Mouse (Mus musculus) midbrain, embryonic 10.5 days (tissue): ENCODE measurements around the gene Sipa1. TPM values are rescaled to one million over a fixed set of nuclear protein-coding genes. Genes with fewer than 3 reads are reported as not detected.

Experiments
- DNase-seq: peaks from one replicate; pipeline ENCODE4 v3.0.0-alpha.2; 2017; ENCODE audit warnings: low spot score
- H3K27ac ChIP-seq: fragments of 300-500 bp; sonication (generic); replicated peaks from 2 replicates; pipeline ENCODE4 v1.5.1; 2016; ENCODE audit warnings: mild to moderate bottlenecking
- H3K27me3 ChIP-seq: fragments of 300-500 bp; sonication (generic); 2 replicates; pipeline ENCODE4 v1.6.1; 2016; ENCODE audit warnings: low read depth, mild to moderate bottlenecking; ENCODE audit not compliant: poor library complexity, severe bottlenecking
- H3K36me3 ChIP-seq: fragments of 300-500 bp; sonication (generic); 2 replicates; pipeline ENCODE4 v1.6.1; 2016; ENCODE audit warnings: mild to moderate bottlenecking, moderate library complexity
- H3K4me1 ChIP-seq: fragments of 300-500 bp; sonication (generic); 2 replicates; pipeline ENCODE4 v1.6.1; 2016
- H3K4me3 ChIP-seq: fragments of 300-500 bp; sonication (generic); 2 replicates; pipeline ENCODE4 v1.5.1; 2016; ENCODE audit warnings: mild to moderate bottlenecking, moderate library complexity
- H3K9me3 ChIP-seq: fragments of 300-500 bp; sonication (generic); replicated peaks from 2 replicates; pipeline ENCODE4 v1.6.1; 2016; ENCODE audit warnings: mild to moderate bottlenecking
- WGBS: fragments of 180-500 bp; shearing (Covaris S2); methylation state at CpG from one replicate; pipeline ENCODE4 v1.1.7; 2016; 5-methylcytosine and 5-hydroxymethylcytosine counted together
- polyA plus RNA-seq: library from polyadenylated mRNA; unstranded; fragments of >200 nt; fragmentation: Nextera tagmentation; extraction: Ambion mirVana; gene quantifications from 2 replicates; pipeline ENCODE4 v1.2.1, GENCODE M21; 2016

The Sipa1 gene
- polyA plus RNA-seq, 1 experiment from 2014 or later, result 22.9 TPM

- DNase-seq, result no peak
- WGBS, result 93% methylated on average over 12 of the region's 12 CpGs
Measured at GRCm38 (mm10) chr19:5684236-5684635, 20.7 kb upstream of the Sipa1 start.

DNA sequence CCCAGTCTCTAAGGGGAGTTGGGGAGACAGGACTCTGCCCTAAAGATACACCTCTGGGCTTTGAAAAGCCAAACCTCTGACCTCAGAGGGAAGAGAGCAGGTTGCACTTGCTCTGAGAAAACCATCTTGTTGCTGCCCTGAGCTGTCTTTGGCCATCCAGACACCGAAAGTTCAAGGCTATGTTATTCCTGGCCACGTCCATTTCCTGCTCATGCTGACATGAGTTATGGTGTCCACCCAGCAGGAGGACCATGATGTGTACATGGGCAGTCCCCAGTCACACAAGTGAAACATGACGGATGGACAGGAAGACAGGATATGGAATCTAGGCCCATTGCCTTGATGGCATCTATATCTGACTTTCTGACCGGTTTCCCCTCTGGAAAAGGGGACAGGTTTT lies 16.9 kb upstream of the Sipa1 start:
- no peak overlapping the region for H3K4me3 ChIP-seq
- no peaks in the 10 kb centered on the region for H3K4me1 ChIP-seq
- H3K36me3 ChIP-seq, result peaks cover 98% of the 10 kb centered on the region
- H3K9me3 ChIP-seq, result no peaks in the 10 kb centered on the region
- DNase-seq, result no peak
- WGBS, result 91% methylated on average over 4 of the region's 4 CpGs
- H3K27me3 ChIP-seq, result no peaks in the 10 kb centered on the region
- no peak overlapping the region for H3K27ac ChIP-seq

More at GRCm38 (mm10) chr19:5684236-5684635, 20.7 kb upstream of the Sipa1 start:
- Histone ChIP-seq H3K27ac (no peak overlapping the region), H3K4me3 (no peak overlapping the region; the same call in 1 of the 2 replicates), H3K4me1 (peaks cover 15% of the 10 kb centered on the region), H3K9me3 (no peaks in the 10 kb centered on the region), H3K27me3 (no peaks in the 10 kb centered on the region), H3K36me3 (peaks cover 80% of the 10 kb centered on the region)

- H3K4me1 ChIP-seq, result peaks cover 16% of the 10 kb centered on the region
- DNase-seq, result no peak
- H3K27ac ChIP-seq, result no peak overlapping the region
- H3K4me3 ChIP-seq, result no peak overlapping the region
- no peaks in the 10 kb centered on the region for H3K9me3 ChIP-seq
- H3K27me3 ChIP-seq, result no peaks in the 10 kb centered on the region
- peaks cover 90% of the 10 kb centered on the region for H3K36me3 ChIP-seq
- WGBS, result 94% methylated on average over 4 of the region's 4 CpGs
Measured at GRCm38 (mm10) chr19:5668372-5668771, 4.9 kb upstream of the Sipa1 start.

DNA sequence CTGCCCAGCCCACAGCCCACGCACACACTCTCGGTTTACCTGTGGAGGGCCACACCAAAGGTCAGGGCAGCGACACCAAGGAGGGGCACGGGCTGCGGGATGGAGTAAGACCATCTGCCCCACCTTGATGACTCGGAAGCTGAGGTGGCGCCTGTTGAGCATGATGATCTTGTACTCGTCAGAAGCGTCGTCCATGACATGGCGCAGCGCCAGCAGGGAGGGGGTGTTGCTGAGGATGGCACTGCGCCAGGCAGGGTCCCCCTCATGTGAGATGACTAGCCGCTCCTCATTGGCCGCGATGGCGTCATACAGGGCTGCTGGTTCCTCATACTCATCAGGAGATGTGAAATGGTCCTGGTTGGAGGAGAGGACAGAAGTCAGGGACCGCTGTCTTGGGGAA lies 2.9 kb upstream of the Sipa1 start:
- Histone ChIP-seq H3K4me1 (peaks cover 28% of the 10 kb centered on the region), H3K9me3 (no peaks in the 10 kb centered on the region), H3K27me3 (no peaks in the 10 kb centered on the region), H3K27ac (no peak overlapping the region), H3K4me3 (peak overlapping the region; percentile 14; the same call in 1 of the 2 replicates), H3K36me3 (peaks cover 71% of the 10 kb centered on the region)
- no peak for DNase-seq
- WGBS, result 97% methylated on average over 18 of the region's 18 CpGs

- Histone ChIP-seq H3K27me3 (no peaks in the 10 kb centered on the region), H3K36me3 (peaks cover 61% of the 10 kb centered on the region), H3K4me3 (no peak overlapping the region), H3K27ac (peak overlapping the region; percentile 55; the same call in 1 of the 2 replicates), H3K9me3 (no peaks in the 10 kb centered on the region), H3K4me1 (peaks cover 31% of the 10 kb centered on the region)
- 91% methylated on average over 15 of the region's 15 CpGs for WGBS
- no peak for DNase-seq
Measured at GRCm38 (mm10) chr19:5665465-5665864, 2.0 kb upstream of the Sipa1 start.

GRCm38 (mm10) chr19:5664669-5665257 lies 1.3 kb upstream of the Sipa1 start:
- Histone ChIP-seq H3K4me3 (no peak overlapping the region; the same call in 1 of the 2 replicates), H3K9me3 (no peaks in the 10 kb centered on the region), H3K36me3 (peaks cover 54% of the 10 kb centered on the region), H3K4me1 (peaks cover 31% of the 10 kb centered on the region), H3K27ac (0 out of 2 replicates have a peak overlapping the region, but pooled peaks have one; percentile 23), H3K27me3 (no peaks in the 10 kb centered on the region)
- 92% methylated on average over 10 of the region's 10 CpGs for WGBS
- DNase-seq, result no peak

GRCm38 (mm10) chr19:5662310-5662709 lies 1.2 kb downstream of the Sipa1 start:
- Histone ChIP-seq H3K9me3 (no peaks in the 10 kb centered on the region), H3K27me3 (no peaks in the 10 kb centered on the region), H3K36me3 (peaks cover 40% of the 10 kb centered on the region), H3K4me1 (peaks cover 31% of the 10 kb centered on the region), H3K27ac (peak overlapping the region; percentile 82), H3K4me3 (peak overlapping the region; percentile 57)
- 86% methylated on average over 8 of the region's 8 CpGs for WGBS
- no peak for DNase-seq

- no peak for DNase-seq
- peak overlapping the region; percentile 23; the same call in 1 of the 2 replicates for H3K4me3 ChIP-seq
- 87% methylated on average over 16 of the region's 16 CpGs for WGBS
- H3K9me3 ChIP-seq, result no peaks in the 10 kb centered on the region
- peaks cover 37% of the 10 kb centered on the region for H3K36me3 ChIP-seq
- H3K27me3 ChIP-seq, result peaks cover 10% of the 10 kb centered on the region
- H3K4me1 ChIP-seq, result peaks cover 31% of the 10 kb centered on the region
- H3K27ac ChIP-seq, result peak overlapping the region; percentile 57
Measured at GRCm38 (mm10) chr19:5660942-5661751, 2.4 kb downstream of the Sipa1 start.

DNA sequence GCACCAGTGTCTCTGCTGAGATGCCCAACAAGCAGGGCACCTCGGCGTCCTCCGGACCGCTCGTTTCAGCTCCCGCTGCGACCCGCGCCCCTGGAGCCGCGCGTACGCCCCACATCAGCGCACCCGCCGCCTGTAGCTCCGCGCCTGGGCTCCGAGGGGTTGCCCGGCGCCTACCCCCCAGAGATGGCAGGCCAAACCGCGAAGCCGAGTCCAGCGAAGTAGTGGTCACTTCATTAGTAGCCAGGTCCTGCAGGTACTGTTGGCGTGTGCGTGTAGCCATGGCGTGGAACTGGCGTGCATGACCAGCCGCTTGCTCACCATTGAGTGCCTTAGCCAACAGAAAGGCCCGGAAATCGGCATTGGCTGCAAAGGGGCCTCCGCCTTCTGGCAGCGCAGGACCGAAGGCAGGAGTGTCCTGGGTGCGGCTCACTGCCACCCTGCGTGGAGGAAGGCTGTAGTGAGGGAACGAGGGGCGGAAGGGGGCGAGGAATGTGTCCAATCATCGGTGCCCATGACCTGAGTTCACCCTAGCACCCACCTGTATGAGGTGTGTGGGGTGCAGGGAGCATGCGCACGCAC lies 8.7 kb downstream of the Sipa1 start:
- H3K9me3 ChIP-seq, result no peaks in the 10 kb centered on the region
- peak overlapping the region; percentile 56 for H3K4me3 ChIP-seq
- peak overlapping the region; percentile 14; the same call in 1 of the 2 replicates for H3K27ac ChIP-seq
- WGBS, result 5% methylated on average over 43 of the region's 43 CpGs
- peaks cover 59% of the 10 kb centered on the region for H3K27me3 ChIP-seq
- peaks cover 27% of the 10 kb centered on the region for H3K4me1 ChIP-seq
- DNase-seq, result peak; percentile 35
- peaks cover 50% of the 10 kb centered on the region for H3K36me3 ChIP-seq

DNA sequence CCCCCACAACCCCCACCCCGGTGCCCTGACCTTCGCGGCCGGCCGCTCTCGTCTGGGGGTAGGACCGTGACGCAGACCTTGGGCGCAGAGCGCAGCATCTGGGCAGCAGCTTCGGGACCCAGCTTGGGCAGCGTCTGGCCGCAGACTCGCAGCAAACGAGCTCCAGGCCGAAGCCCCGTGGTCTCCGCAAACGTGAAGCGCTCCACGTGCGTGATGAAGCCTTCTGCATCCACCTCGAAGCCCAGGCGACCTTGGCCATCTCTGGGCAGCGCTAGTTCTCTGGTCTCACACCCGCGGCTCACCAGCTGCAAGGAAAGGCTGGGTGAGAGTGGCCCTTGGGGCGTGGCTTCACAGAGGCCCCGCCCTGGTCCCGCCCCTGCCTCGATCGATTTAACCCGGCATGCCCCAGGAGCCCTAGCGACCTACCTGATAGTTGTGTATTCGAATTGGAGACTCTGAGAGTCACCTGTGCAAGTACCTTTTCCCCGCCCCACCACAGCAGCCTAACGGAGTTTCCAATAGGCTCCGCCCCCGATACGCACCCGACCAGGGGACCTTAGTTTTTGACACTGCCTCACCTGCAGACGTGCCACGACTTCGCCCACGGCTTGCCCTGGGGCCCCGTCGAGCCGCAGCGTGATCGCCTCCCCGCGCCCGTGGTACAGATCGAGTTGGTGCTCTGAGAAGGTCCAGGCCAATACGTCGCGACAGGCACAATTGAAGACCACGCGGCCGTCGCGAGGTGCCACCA lies 9.4 kb downstream of the Sipa1 start:
- Histone ChIP-seq H3K4me1 (peaks cover 34% of the 10 kb centered on the region), H3K27ac (peak overlapping the region; percentile 14; the same call in 1 of the 2 replicates), H3K4me3 (peak overlapping the region; percentile 56), H3K27me3 (peaks cover 59% of the 10 kb centered on the region), H3K36me3 (peaks cover 46% of the 10 kb centered on the region), H3K9me3 (no peaks in the 10 kb centered on the region)
- peak; percentile 79 for DNase-seq
- WGBS, result 5% methylated on average over 62 of the region's 62 CpGs

GRCm38 (mm10) chr19:5652570-5652969 lies 10.9 kb downstream of the Sipa1 start:
- DNase-seq, result no peak
- 65% methylated on average over 6 of the region's 6 CpGs for WGBS
- H3K9me3 ChIP-seq, result no peaks in the 10 kb centered on the region
- no peak overlapping the region for H3K27ac ChIP-seq
- no peak overlapping the region for H3K4me3 ChIP-seq
- H3K4me1 ChIP-seq, result peaks cover 48% of the 10 kb centered on the region
- H3K27me3 ChIP-seq, result peaks cover 59% of the 10 kb centered on the region
- peaks cover 48% of the 10 kb centered on the region for H3K36me3 ChIP-seq
